Mouse (Mus musculus) left cerebral cortex, postnatal 14 days (tissue): Measurements from ENCODE around the gene Uba52. TPM values are rescaled to one million over a fixed set of nuclear protein-coding genes. Genes with fewer than 3 reads are reported as not detected.

Source experiments
- DNase-seq, 2 experiments: peaks; one replicate each; pipeline ENCODE4 v3.0.0; 2021 to 2022; ENCODE audit warnings: low spot score in 2 of 2, mixed read lengths in 1 of 2
- intact Hi-C: fragments of 180-260 bp; cut with DNase I; formaldehyde crosslinking; loops from one replicate; pipeline ENCODE4 v1.15.1; 2025
- long read RNA-seq, 2 experiments: library from polyadenylated mRNA; stranded (forward); transcript quantifications; one replicate each; pipeline ENCODE4 v2.0.0; 2021
- total RNA-seq, 2 experiments: library from RNA; stranded (reverse); gene quantifications; 2 replicates each; pipeline ENCODE4 v1.2.3; 2021

The Uba52 gene
- 1,000 to 10,000 TPM in 1 of 2 experiments, 100 to 1,000 TPM in 1; 967 to 1,028 TPM for total RNA-seq
- long read RNA-seq, experiment 1, transcript Uba52-205 (4 exons, 705 nt), result minor isoform, 30 of 408 reads
- long read RNA-seq, experiment 1, transcript Uba52-203 (4 exons, 711 nt), result major isoform, 318 of 408 reads
- long read RNA-seq, experiment 1, transcript Uba52-201 (4 exons, 541 nt), result minor isoform, 42 of 408 reads
- long read RNA-seq, experiment 1, transcript Uba52-208 (3 exons, 387 nt), result minor isoform, 8 of 408 reads
- long read RNA-seq, experiment 1, partial matches to known transcripts, result 3 of 408 reads
- long read RNA-seq, experiment 1, other reads (novel, unspliced or antisense), result 4 of 408 reads
- long read RNA-seq, experiment 2, transcript Uba52-205 (4 exons, 705 nt), result minor isoform, 27 of 317 reads
- long read RNA-seq, experiment 2, transcript Uba52-203 (4 exons, 711 nt), result major isoform, 239 of 317 reads
- long read RNA-seq, experiment 2, transcript Uba52-208 (3 exons, 387 nt), result minor isoform, 7 of 317 reads
- long read RNA-seq, experiment 2, transcript Uba52-201 (4 exons, 541 nt), result minor isoform, 27 of 317 reads
- long read RNA-seq, experiment 2, partial matches to known transcripts, result 0 of 317 reads
- long read RNA-seq, experiment 2, other reads (novel, unspliced or antisense), result 11 of 317 reads

- peak; percentile 98 to 99 for DNase-seq
- intact Hi-C loops, result no loop called here
These were observed at the start of gene Uba52 for GRCm38 (mm10) chr8:70510228-70510915. Gene Uba52 (minus strand): TSS chr8:70510801.

- peak; percentile 52 to 66 for DNase-seq
- intact Hi-C loops, result no loop called here
These were observed 49.5 kb upstream of the Uba52 start for GRCm38 (mm10) chr8:70560096-70560495.

GRCm38 (mm10) chr8:70558983-70559382 lies 48.4 kb upstream of the Uba52 start:
- intact Hi-C loops, result loop anchor here (5.0 kb wide), 1 partner anchor 33 kb away; the partner anchor contains the start of gene Isyna1
- DNase-seq, result no peak

DNA sequence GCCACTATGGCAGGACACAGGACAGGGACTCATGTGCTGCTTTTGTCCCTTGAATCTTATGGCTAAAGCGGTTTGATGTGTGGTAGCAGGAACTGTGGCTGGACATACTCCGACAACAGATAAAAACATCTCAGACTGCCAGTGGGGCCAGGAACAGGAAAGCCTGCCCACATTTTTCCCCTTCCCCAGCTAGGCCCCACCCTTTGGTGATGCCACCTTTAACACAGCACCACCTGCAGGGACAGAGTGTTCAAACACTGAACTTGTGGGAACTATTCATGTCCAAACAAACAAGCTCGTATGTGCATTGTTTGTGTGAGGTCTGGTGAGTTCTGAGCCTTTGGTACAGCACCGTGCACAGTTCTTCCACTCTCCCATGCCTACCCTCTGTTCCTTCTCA lies 47.7 kb upstream of the Uba52 start:
- no peak for DNase-seq
- intact Hi-C loops, result loop anchor here (5.0 kb wide), 1 partner anchor 34 kb away; the partner anchor contains the start of gene Isyna1

GRCm38 (mm10) chr8:70555079-70555747 lies 44.6 kb upstream of the Uba52 start:
- no peak for DNase-seq
- intact Hi-C loops, result loop anchor here (5.0 kb wide), 1 partner anchor 37 kb away; the partner anchor contains the start of gene Isyna1

- DNase-seq, result no peak
- intact Hi-C loops, result no loop called here
These were observed 43.1 kb upstream of the Uba52 start for GRCm38 (mm10) chr8:70553740-70554139.

GRCm38 (mm10) chr8:70552836-70553235 lies 42.2 kb upstream of the Uba52 start:
- DNase-seq, result no peak
- intact Hi-C loops, result no loop called here

DNA sequence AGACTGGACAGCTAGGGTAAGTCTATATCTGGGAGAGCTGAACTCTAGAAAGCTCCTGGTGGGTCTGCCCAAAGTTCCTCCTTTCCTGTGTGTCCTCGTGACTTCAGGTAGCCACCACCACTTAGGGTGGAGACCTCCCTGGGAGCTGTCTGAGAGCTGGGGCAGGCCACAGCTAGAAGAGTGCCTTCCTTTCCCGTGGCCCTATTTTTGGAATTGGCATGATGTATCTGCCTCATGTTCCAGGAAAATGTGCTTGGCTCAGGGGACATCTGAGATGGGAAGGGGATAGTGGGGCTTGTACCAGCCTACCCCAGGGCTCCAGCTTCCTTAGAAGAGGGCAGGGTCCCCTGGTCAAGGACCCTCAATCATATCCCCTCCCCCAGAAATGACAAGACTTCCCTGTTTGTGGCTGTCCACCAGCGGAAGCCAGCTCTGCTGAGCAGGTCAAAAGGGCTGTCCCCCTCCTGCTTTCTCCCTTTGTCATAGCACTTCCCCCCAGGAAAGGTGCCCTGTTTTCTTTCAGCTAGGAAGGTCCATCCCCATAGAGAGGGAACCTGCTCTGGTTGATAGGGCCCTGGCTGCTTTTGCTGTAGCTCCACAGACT lies 41.1 kb upstream of the Uba52 start:
- intact Hi-C loops, result no loop called here

GRCm38 (mm10) chr8:70549412-70550184 lies 39.0 kb upstream of the Uba52 start:
- no peak for DNase-seq
- intact Hi-C loops, result loop anchor here (5.0 kb wide), 1 partner anchor 33 kb away; no protein-coding TSS in a partner anchor

More for the DNA sequence above, 41.1 kb upstream of the Uba52 start:
- no peak for DNase-seq

DNA sequence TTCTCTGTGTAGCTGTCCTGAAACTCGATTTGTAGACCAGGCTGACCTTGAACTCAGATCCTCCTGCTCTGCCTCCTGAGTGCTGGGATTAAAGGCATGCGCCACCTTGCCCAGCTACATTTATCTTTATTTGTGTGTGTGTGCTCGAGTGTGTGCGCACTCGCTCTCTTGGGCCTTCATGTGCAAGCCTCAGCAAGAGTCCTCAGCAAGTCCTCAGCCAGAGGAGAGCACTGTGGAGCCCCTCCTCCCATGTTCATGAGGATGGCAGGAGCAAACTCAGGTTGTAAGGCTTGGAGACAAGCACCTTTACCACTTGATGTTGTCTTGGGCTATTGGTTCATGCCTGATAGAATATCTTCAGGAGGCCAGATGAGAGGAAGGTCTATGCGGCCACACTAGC lies 37.2 kb upstream of the Uba52 start:
- intact Hi-C loops, result loop anchor here (5.0 kb wide), 1 partner anchor 35 kb away; no protein-coding TSS in a partner anchor
- DNase-seq, result no peak

- DNase-seq, result no peak
- intact Hi-C loops, result loop anchor here (5.0 kb wide), 1 partner anchor 36 kb away; no protein-coding TSS in a partner anchor
These were observed 35.8 kb upstream of the Uba52 start for GRCm38 (mm10) chr8:70546412-70546811.

DNA sequence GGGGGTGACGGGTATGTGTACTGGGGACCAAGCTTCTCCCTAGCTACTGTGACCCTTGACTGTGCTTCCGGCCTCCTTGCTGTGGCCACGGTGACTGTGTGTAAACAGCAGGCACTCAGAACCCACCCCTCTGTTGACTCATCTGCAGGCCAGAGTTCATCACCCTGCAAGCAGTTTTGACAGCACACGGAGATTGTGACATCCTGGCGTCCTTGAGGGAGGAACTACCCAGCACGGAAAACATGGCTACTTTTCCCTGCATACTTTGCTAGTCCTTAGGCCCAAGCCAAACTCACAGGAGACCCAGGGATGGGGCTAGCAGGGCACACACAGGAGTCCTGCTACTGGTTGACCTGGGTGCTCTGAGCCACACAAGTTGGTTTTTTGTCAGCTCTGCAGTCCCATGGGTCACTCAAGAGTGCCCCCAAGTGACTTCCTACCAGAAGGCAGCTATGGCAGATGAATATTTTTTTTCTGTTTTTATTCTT lies 33.6 kb upstream of the Uba52 start:
- DNase-seq, result no peak
- intact Hi-C loops, result no loop called here

DNA sequence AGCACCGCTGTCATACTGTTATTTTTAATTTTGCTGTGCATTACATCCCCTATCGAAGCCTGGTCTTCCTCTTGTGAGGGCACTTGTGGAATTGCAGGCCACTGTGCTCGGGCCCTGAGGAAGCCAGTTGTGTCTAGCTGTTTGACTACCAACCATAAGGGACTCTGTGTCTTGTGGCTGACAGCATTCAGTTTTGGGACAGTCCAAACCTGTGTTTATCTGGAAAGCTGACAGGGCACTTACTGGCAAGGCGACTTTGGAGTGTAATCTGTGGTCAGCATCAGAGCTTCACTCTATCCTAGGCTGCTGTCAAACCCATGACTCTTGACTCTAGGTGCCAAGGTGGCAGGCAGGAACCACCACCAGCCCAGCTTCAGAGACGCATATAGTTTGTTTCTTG lies 30.5 kb upstream of the Uba52 start:
- intact Hi-C loops, result no loop called here

GRCm38 (mm10) chr8:70540507-70541071 lies 30.0 kb upstream of the Uba52 start:
- no peak for DNase-seq
- intact Hi-C loops, result no loop called here

More for the DNA sequence above, 30.5 kb upstream of the Uba52 start:
- no peak for DNase-seq

DNA sequence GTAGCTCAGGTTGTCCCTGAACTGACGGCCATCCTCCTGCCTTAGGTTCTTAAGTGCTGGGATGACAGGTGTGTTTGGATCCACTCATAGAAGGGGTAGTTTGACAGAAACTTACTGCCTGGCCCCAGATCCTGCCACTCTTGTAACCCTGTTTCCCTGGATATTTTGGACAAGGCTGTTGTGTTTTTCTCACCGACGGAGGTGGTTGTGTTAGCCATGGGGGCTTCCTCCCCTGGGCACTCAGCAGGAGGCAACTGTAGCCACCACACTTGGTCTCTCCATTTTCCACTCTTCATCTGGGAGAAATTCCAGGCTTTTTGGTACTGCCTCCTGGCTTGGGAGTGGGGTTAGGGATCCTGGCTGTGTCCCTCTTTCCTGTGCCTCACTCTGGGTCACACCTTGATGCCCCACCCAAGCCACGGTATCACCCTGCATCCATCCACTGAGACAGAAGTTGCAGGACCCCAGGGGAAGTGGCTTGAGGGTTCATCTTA lies 29.5 kb upstream of the Uba52 start:
- intact Hi-C loops, result no loop called here
- DNase-seq, result no peak

GRCm38 (mm10) chr8:70539077-70539813 lies 28.6 kb upstream of the Uba52 start, which contains the start of gene Ell:
Gene Ell (plus strand): TSS chr8:70539457.
- peak; percentile 100 for DNase-seq
- intact Hi-C loops, result no loop called here

DNA sequence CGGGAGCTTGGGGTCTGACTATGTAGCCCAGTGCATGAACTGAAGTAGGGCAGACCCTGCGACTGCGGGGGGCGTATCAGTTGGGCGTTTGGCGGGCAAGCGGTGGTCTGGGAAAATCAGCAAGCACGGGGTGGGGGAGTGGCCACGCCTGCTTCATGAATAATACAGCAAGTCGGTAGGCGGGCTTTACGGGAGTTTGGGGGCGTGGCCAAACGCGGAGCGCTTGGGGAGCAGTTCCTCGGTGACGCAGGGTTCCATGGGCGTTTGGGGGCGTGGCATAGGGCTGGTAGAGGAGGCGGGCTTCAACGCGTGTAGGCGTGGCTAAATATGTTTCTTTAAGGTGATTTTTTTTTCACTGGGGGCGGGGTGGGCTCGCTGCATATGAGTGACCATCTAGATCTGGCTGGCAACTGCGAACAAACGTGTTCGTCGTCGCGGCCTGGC lies 28.1 kb upstream of the Uba52 start:
- DNase-seq, result peak; percentile 99 to 100
- intact Hi-C loops, result no loop called here
